Mouse (Mus musculus) kidney, adult 2 months (tissue): ENCODE measurements around the gene Cry1.

Experiments
- CTCF ChIP-seq: fragments of 200-500 bp; conservative IDR thresholded peaks from 2 replicates; pipeline ENCODE4 v1.5.1; 2011; ENCODE audit warnings: low read depth, mild to moderate bottlenecking, control low read depth, low read length, moderate library complexity, mixed read lengths; ENCODE audit not compliant: insufficient read depth, insufficient read length
- POLR2A ChIP-seq: fragments of 200-500 bp; IDR thresholded peaks from one replicate; pipeline ENCODE4 v1.6.1; 2011; ENCODE audit warnings: low read depth, low read length, control low read depth

DNA sequence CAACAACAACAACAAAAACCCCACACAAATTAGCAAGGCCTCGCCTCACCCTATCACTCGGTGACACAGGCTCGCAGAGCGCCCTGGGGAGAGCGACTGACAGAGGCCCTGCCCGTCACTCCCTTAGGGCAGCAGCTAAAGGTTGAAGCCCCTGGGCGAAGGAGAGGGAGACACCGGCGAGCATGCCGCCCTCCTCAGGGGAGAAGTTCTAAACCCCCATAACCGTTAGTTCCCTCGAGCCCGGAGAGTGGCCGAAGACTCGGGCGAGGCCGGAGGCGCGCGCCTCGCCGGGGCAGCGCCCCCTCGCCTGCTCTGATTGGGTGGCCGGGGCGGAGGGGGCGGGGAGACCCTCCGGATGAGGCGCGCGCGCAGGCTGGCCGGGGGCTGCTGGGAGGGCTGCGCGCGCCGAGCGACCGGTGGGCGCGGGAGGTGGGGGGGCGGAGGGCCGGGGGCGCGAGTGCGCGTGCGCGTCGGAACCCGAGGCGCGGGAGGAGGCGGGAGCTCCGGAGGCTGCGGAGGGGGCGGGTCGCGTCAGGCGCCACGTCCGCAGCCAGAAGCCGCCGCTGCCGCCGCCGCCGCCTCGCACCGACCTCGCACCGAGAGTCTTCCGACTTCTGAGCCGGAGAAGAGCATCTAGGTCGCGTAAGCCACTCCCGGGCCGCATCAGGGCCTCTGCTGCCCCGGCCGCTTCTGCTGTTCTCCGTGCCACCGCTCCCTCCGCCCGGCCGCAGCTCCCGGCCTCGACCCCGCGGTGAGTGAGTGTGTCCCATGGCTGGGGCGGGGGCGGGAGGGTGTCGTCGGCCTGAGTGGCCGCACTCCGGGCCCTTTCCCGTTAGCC lies 82.4 kb downstream of the Cry1 start, which contains the start of the genes Fhl4 and Tmem263:
- TF ChIP-seq CTCF (no peak), POLR2A (no peak)
